Mouse (Mus musculus): Measurements from ENCODE around the gene Stk4.

GRCm38 (mm10) chr2:164119503-164119902, 49.4 kb downstream of the Stk4 start:
- TF ChIP-seq CTCF (IDR thresholded peaks at IDR 0.05; ENCODE audit: insufficient read depth, low read depth, low read length), result no peak
- TF ChIP-seq POLR2A (IDR thresholded peaks at IDR 0.05; ENCODE audit: insufficient read depth, low read depth, low read length), result no peak

All from olfactory bulb, adult 2 months (tissue).